Mouse (Mus musculus): ENCODE results near the gene Wdfy3. TPM values are rescaled to one million over a fixed set of nuclear protein-coding genes. Genes with fewer than 3 reads are reported as not detected.

The Wdfy3 gene
- total and polyA plus RNA-seq, 2 experiments from 2014 or later: 5.2 to 25.8 TPM

DNA sequence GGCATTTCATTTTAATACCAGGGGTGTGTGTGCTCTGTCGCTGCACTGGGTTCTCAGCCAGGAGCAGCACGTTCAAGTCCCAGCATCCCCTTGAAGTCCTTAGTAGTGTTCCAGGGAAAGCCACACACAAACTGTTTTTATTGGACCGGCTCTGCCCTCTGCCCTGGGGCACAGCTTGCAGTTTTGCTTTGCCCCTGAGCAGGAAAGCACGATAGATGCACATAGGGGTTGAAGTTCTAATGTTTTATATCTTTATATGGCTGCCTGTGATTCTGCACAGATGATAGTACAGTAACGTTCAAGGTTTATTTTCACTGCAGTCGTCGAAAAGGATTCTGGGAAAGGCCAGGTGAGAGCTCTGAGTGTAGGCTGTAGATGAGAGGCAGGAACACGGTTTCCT, 239.5 kb downstream of the Wdfy3 start:
- no peak for TF ChIP-seq EP300 (IDR thresholded peaks at IDR 0.05; ENCODE audit: low read depth)
- ATAC-seq (ENCODE audit: insufficient read depth, low read depth): no peak
- 80% methylated on average over 8 of the region's 8 CpGs for WGBS

DNA sequence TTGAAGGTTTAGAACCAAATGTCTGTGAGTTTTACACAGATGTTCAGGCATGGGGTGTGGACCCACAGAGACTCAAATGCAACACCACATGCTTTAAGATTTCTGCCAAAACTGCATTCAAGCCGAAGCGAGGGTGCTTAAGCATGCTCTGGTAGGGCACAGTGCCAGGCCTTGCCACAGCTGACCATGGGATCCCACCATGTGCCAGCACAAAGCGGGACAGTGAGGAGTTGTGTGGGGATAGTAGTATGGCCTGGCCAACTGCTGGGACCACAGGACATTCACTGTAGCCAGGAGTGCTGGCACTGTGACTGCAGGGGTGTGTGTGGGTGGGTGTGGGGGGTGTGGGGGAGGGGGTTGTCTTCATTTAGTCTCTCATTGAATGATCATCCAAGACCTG, 240.8 kb downstream of the Wdfy3 start:
- Histone ChIP-seq H3K27me3 (ENCODE audit: control insufficient read depth, insufficient read depth, low read length) (peaks cover 4% of the 10 kb centered on the region; the same call in 1 of the 2 replicates), H3K4me1 (ENCODE audit: control insufficient read depth, insufficient read depth) (0 out of 2 replicates have a peak, but pooled peaks cover 6% of the 10 kb centered on the region), H3K9me3 (replicated peaks; ENCODE audit: control insufficient read depth, low read length) (no peaks in the 10 kb centered on the region), H3K27ac (ENCODE audit: low read depth) (no peak overlapping the region), H3K36me3 (replicated peaks; ENCODE audit: control insufficient read depth, insufficient read depth, low read length) (peaks cover 19% of the 10 kb centered on the region; the same call in 1 of the 2 replicates), H3K4me3 (ENCODE audit: low read depth, low read length) (no peak overlapping the region), H3K9ac (replicated peaks; ENCODE audit: low read depth, low read length) (no peak overlapping the region), H3K4me2 (ENCODE audit: low read depth, low read length) (no peak overlapping the region)
- TF ChIP-seq EP300 (IDR thresholded peaks at IDR 0.05; ENCODE audit: low read depth) (no peak), CTCF (IDR thresholded peaks at IDR 0.05; ENCODE audit: low read depth) (no peak)
- no peak for DNase-seq (ENCODE audit: low spot score)
- WGBS: 71% methylated on average over 3 of the region's 3 CpGs
- no peak for ATAC-seq (ENCODE audit: insufficient read depth, low read depth)

More for the DNA sequence above, 239.5 kb downstream of the Wdfy3 start:
- no peak for DNase-seq (ENCODE audit: low spot score)
- H3K27me3 ChIP-seq (ENCODE audit: control insufficient read depth, insufficient read depth, low read length): peaks cover 4% of the 10 kb centered on the region; the same call in 1 of the 2 replicates
- no peak overlapping the region for H3K4me3 ChIP-seq (ENCODE audit: low read depth, low read length)
- H3K9ac ChIP-seq (replicated peaks; ENCODE audit: low read depth, low read length): no peak overlapping the region
- 0 out of 2 replicates have a peak, but pooled peaks cover 6% of the 10 kb centered on the region for H3K4me1 ChIP-seq (ENCODE audit: control insufficient read depth, insufficient read depth)
- H3K27ac ChIP-seq (ENCODE audit: low read depth): no peak overlapping the region
- H3K4me2 ChIP-seq (ENCODE audit: low read depth, low read length): no peak overlapping the region
- no peaks in the 10 kb centered on the region for H3K9me3 ChIP-seq (replicated peaks; ENCODE audit: control insufficient read depth, low read length)
- peaks cover 23% of the 10 kb centered on the region for H3K36me3 ChIP-seq (replicated peaks; ENCODE audit: control insufficient read depth, insufficient read depth, low read length)

DNA sequence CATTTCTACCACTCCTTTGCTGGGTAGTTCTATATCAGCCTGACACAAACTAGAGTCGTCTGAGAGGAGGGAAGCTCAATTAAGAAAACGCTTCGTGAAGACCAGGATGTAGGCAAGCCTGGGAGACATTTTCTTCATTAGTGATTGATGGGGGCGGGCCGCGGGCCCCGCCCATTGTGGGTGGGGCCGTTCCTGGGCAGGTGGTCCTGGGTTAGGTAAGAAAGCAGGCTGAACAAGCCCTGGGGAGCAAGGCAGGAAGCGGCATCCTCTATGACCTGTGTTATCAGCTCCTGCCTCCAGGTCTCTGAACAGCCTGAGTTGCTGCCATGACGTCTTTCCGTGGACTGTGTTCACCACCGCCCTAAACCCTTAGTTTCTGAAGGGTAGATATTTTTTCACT, 242.2 kb downstream of the Wdfy3 start:
- H3K9ac ChIP-seq (replicated peaks; ENCODE audit: low read depth, low read length): no peak overlapping the region
- no peak overlapping the region for H3K4me3 ChIP-seq (ENCODE audit: low read depth, low read length)
- WGBS: 34% methylated on average over 12 of the region's 12 CpGs
- DNase-seq (ENCODE audit: low spot score) (no peak), ATAC-seq (ENCODE audit: insufficient read depth, low read depth) (no peak)
- no peak overlapping the region for H3K4me2 ChIP-seq (ENCODE audit: low read depth, low read length)
- no peaks in the 10 kb centered on the region for H3K9me3 ChIP-seq (replicated peaks; ENCODE audit: control insufficient read depth, low read length)
- peaks cover 6% of the 10 kb centered on the region; the same call in 1 of the 2 replicates for H3K36me3 ChIP-seq (replicated peaks; ENCODE audit: control insufficient read depth, insufficient read depth, low read length)
- TF ChIP-seq EP300 (IDR thresholded peaks at IDR 0.05; ENCODE audit: low read depth): no peak
- no peak for TF ChIP-seq CTCF (IDR thresholded peaks at IDR 0.05; ENCODE audit: low read depth)
- H3K4me1 ChIP-seq (ENCODE audit: control insufficient read depth, insufficient read depth): 0 out of 2 replicates have a peak, but pooled peaks cover 6% of the 10 kb centered on the region
- H3K27ac ChIP-seq (ENCODE audit: low read depth): no peak overlapping the region
- H3K27me3 ChIP-seq (ENCODE audit: control insufficient read depth, insufficient read depth, low read length): peaks cover 4% of the 10 kb centered on the region; the same call in 1 of the 2 replicates

DNA sequence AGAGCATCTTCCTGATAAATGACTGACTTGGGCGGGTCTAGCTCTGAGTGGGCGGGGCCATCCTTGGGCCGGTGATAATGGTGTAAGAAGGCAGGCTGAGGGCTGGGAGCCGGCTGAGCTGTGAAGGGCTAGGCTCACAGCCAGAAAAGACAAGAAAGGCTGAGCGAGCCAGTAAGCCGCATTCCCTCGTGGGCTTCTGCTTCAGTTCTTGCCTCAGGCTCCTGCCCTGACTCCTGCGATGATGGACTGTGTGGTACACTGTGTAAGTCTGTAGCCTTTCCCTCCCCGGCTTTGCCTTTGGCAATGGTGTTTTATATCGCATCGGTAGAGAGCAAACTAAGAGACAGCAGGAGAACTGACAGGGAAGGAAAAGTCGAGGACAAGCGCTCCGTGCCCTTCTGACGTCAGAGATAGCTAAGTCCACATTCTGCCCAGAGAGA, 243.2 kb downstream of the Wdfy3 start:
- peak overlapping the region; percentile 3 for H3K4me3 ChIP-seq (ENCODE audit: low read depth, low read length)
- no peak for TF ChIP-seq EP300 (IDR thresholded peaks at IDR 0.05; ENCODE audit: low read depth)
- TF ChIP-seq CTCF (IDR thresholded peaks at IDR 0.05; ENCODE audit: low read depth): no peak
- DNase-seq (ENCODE audit: low spot score) (peak; percentile 57), ATAC-seq (ENCODE audit: insufficient read depth, low read depth) (peak; percentile 55)
- 0 out of 2 replicates have a peak, but pooled peaks cover 6% of the 10 kb centered on the region for H3K4me1 ChIP-seq (ENCODE audit: control insufficient read depth, insufficient read depth)
- peak overlapping the region; percentile 45 for H3K4me2 ChIP-seq (ENCODE audit: low read depth, low read length)
- no peaks in the 10 kb centered on the region for H3K9me3 ChIP-seq (replicated peaks; ENCODE audit: control insufficient read depth, low read length)
- WGBS: 1% methylated on average over 15 of the region's 15 CpGs
- no peak overlapping the region for H3K9ac ChIP-seq (replicated peaks; ENCODE audit: low read depth, low read length)
- H3K36me3 ChIP-seq (replicated peaks; ENCODE audit: control insufficient read depth, insufficient read depth, low read length): no peaks in the 10 kb centered on the region
- H3K27me3 ChIP-seq (ENCODE audit: control insufficient read depth, insufficient read depth, low read length): peaks cover 4% of the 10 kb centered on the region; the same call in 1 of the 2 replicates
- no peak overlapping the region for H3K27ac ChIP-seq (ENCODE audit: low read depth)

DNA sequence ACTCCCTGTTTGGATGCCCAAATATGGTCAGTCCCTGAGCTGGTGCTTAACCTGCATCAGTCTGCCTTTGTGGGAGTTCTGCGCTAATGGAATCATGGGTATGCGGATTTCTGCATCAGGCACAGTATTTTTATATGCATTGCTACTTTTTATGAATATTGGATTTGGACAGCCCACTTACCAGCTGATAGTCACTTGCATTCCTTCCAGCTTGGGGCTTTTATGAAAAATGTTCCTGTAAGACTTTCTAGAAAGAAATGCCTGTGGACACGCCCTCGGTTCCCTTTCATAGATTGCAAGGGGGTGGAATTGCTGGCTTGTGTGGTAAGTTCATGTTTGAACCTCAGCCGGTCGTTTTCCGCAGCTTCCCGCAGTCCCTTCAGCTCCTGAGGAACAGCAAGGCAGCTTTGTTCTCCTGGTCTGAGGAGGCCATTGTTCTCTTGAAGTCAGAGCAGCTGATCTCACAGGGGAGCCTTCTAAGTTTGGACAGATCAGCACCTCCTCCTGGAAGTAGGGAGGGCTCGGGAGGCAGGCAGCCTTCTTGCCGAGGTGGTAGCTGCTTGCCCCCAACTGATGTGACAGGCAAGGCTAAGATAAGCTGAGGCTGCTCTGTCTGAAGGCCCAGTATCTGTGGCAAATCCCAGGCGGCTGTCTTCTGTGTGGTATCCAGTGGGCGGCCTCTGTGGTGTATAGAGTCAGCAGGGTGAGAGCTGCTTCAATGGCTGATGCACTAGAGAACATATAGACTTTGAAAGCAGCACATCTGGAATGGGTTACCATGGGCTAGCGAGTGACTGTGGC, 244.4 kb downstream of the Wdfy3 start:
- DNase-seq (ENCODE audit: low spot score) (no peak), ATAC-seq (ENCODE audit: insufficient read depth, low read depth) (no peak)
- TF ChIP-seq EP300 (IDR thresholded peaks at IDR 0.05; ENCODE audit: low read depth) (no peak), CTCF (IDR thresholded peaks at IDR 0.05; ENCODE audit: low read depth) (no peak)

More for the DNA sequence above, 244.4 kb downstream of the Wdfy3 start:
- peaks cover 4% of the 10 kb centered on the region; the same call in 1 of the 2 replicates for H3K27me3 ChIP-seq (ENCODE audit: control insufficient read depth, insufficient read depth, low read length)
- WGBS: 42% methylated on average over 13 of the region's 13 CpGs
- H3K9ac ChIP-seq (replicated peaks; ENCODE audit: low read depth, low read length): no peak overlapping the region
- no peaks in the 10 kb centered on the region for H3K9me3 ChIP-seq (replicated peaks; ENCODE audit: control insufficient read depth, low read length)
- no peak overlapping the region for H3K4me2 ChIP-seq (ENCODE audit: low read depth, low read length)
- no peak overlapping the region for H3K27ac ChIP-seq (ENCODE audit: low read depth)
- H3K36me3 ChIP-seq (replicated peaks; ENCODE audit: control insufficient read depth, insufficient read depth, low read length): no peaks in the 10 kb centered on the region
- no peak overlapping the region for H3K4me3 ChIP-seq (ENCODE audit: low read depth, low read length)
- H3K4me1 ChIP-seq (ENCODE audit: control insufficient read depth, insufficient read depth): 0 out of 2 replicates have a peak, but pooled peaks cover 6% of the 10 kb centered on the region

Measured in heart, postnatal 0 days (tissue).